Mouse (Mus musculus) heart, embryonic 14.5 days (tissue): ENCODE measurements around the gene Ykt6. TPM values are rescaled to one million over a fixed set of nuclear protein-coding genes. Genes with fewer than 3 reads are reported as not detected.

ENCODE experiments used
- ATAC-seq: fragments of 200-750 bp; cut with Nextera tagmentation; 2 replicates; pipeline ENCODE4 v1.8.0; 2017; ENCODE audit warnings: low read depth, moderate TSS enrichment; ENCODE audit not compliant: insufficient number of reproducible peaks, insufficient read depth, low FRiP score
- H3K27ac ChIP-seq, 2 experiments: fragments of 200-500 bp in 1 of 2; fragments of 300-500 bp in 1 of 2; sonication (generic) in 1 of 2; replicated peaks in 1 of 2; 2 replicates each; pipeline ENCODE4 v1.5.1; 2012 to 2014; ENCODE audit warnings: low read depth in 2 of 2, low read length in 2 of 2, control low read depth in 1 of 2, mild to moderate bottlenecking in 1 of 2, mixed read lengths in 1 of 2; ENCODE audit not compliant: control insufficient read depth in 1 of 2, insufficient read depth in 1 of 2
- H3K27me3 ChIP-seq: fragments of 300-500 bp; sonication (generic); 2 replicates; pipeline ENCODE4 v1.6.1; 2014; ENCODE audit warnings: mild to moderate bottlenecking, low read length, control low read depth; ENCODE audit not compliant: control insufficient read depth, insufficient read depth
- H3K36me3 ChIP-seq: fragments of 300-500 bp; sonication (generic); 2 replicates; pipeline ENCODE4 v1.6.1; 2014; ENCODE audit warnings: mild to moderate bottlenecking, control low read depth, low read length, mixed read lengths; ENCODE audit not compliant: control insufficient read depth, insufficient read depth
- H3K4me1 ChIP-seq, 2 experiments: fragments of 200-500 bp in 1 of 2; fragments of 300-500 bp in 1 of 2; sonication (generic) in 1 of 2; 2 replicates each; pipeline ENCODE4 v1.6.1; 2012 to 2014; ENCODE audit warnings: low read length in 2 of 2, control low read depth in 1 of 2, mixed read lengths in 1 of 2; ENCODE audit not compliant: control insufficient read depth in 2 of 2, insufficient read depth in 2 of 2
- H3K4me2 ChIP-seq: fragments of 300-500 bp; sonication (generic); 2 replicates; pipeline ENCODE4 v1.6.1; 2014; ENCODE audit warnings: mild to moderate bottlenecking, low read length
- H3K4me3 ChIP-seq, 2 experiments: fragments of 200-500 bp in 1 of 2; fragments of 300-500 bp in 1 of 2; sonication (generic) in 1 of 2; 2 replicates each; pipeline ENCODE4 v1.5.1; 2012 to 2014; ENCODE audit warnings: low read length in 2 of 2, mild to moderate bottlenecking in 2 of 2, control low read depth in 1 of 2, low read depth in 1 of 2, moderate library complexity in 1 of 2; ENCODE audit not compliant: control insufficient read depth in 1 of 2, insufficient read depth in 1 of 2
- H3K9ac ChIP-seq: fragments of 300-500 bp; sonication (generic); 2 replicates; pipeline ENCODE4 v1.6.1; 2014; ENCODE audit warnings: mild to moderate bottlenecking, low read length
- H3K9me3 ChIP-seq: fragments of 300-500 bp; sonication (generic); 2 replicates; pipeline ENCODE4 v1.6.1; 2016; ENCODE audit warnings: low read length, control low read depth; ENCODE audit not compliant: control insufficient read depth
- WGBS: fragments of 180-500 bp; shearing (Covaris S2); extraction: QIAGEN DNeasy Blood & Tissue Kit; methylation state at CpG from one replicate; pipeline ENCODE4 v1.1.7; 2014; 5-methylcytosine and 5-hydroxymethylcytosine counted together
- polyA plus RNA-seq: library from polyadenylated mRNA; unstranded; fragments of >200 nt; fragmentation: Nextera tagmentation; extraction: Ambion mirVana; gene quantifications from 2 replicates; pipeline ENCODE4 v1.2.1, GENCODE M21; 2014

Ykt6 gene
- 17.8 and 19.1 TPM in 2 replicates for polyA plus RNA-seq

GRCm38 (mm10) chr11:5955546-5956276, at the start of gene Ykt6:
TSS of gene Ykt6 (plus strand) at chr11:5955693.
- peaks cover 16% of the 10 kb centered on the region for H3K36me3 ChIP-seq
- peak; percentile 89 for ATAC-seq

GRCm38 (mm10) chr11:5905778-5906518, 49.5 kb upstream of the Ykt6 start:
- no peak overlapping the region for H3K9ac ChIP-seq
- no peak for ATAC-seq
- 78% methylated on average over 10 of the region's 10 CpGs for WGBS

More at GRCm38 (mm10) chr11:5955546-5956276, at the start of gene Ykt6:
- peaks cover 9 to 40% of the 10 kb centered on the region in 2 experiments for H3K4me1 ChIP-seq
- peak within 1 kb of the TSS; percentile 76 to 99 for H3K4me3 ChIP-seq
- WGBS, result under 1% methylated on average over 71 of the region's 71 CpGs
- peak within 1 kb of the TSS; percentile 98 for H3K9ac ChIP-seq
- H3K4me2 ChIP-seq, result peak within 1 kb of the TSS; percentile 84
- H3K27ac ChIP-seq, result peak within 1 kb of the TSS; percentile 81 to 90
- no peaks in the 10 kb centered on the region for H3K27me3 ChIP-seq
- H3K9me3 ChIP-seq, result no peaks in the 10 kb centered on the region

GRCm38 (mm10) chr11:5907096-5907495, 48.4 kb upstream of the Ykt6 start:
- Histone ChIP-seq H3K27ac (no peak overlapping the region), H3K9me3 (no peaks in the 10 kb centered on the region), H3K4me2 (no peak overlapping the region), H3K27me3 (peaks cover 10% of the 10 kb centered on the region; the same call in 1 of the 2 replicates), H3K4me3 (no peak overlapping the region), H3K4me1 (peaks cover 3 to 4% of the 10 kb centered on the region in 2 experiments; a peak in 2 of 4 replicates), H3K9ac (no peak overlapping the region), H3K36me3 (no peaks in the 10 kb centered on the region)
- 72% methylated on average over 5 of the region's 5 CpGs for WGBS
- no peak for ATAC-seq

More at GRCm38 (mm10) chr11:5905778-5906518, 49.5 kb upstream of the Ykt6 start:
- Histone ChIP-seq H3K27ac (no peak overlapping the region), H3K4me2 (no peak overlapping the region), H3K4me1 (peaks cover 13 to 14% of the 10 kb centered on the region in 2 experiments), H3K9me3 (no peaks in the 10 kb centered on the region), H3K27me3 (peaks cover 10% of the 10 kb centered on the region; the same call in 1 of the 2 replicates), H3K36me3 (no peaks in the 10 kb centered on the region), H3K4me3 (no peak overlapping the region)

GRCm38 (mm10) chr11:5908642-5909041, 46.9 kb upstream of the Ykt6 start:
- no peaks in the 10 kb centered on the region; the same call in 1 of the 2 replicates for H3K27me3 ChIP-seq
- H3K9ac ChIP-seq, result no peak overlapping the region
- 77% methylated on average over 4 of the region's 4 CpGs for WGBS
- no peak overlapping the region for H3K27ac ChIP-seq
- H3K36me3 ChIP-seq, result no peaks in the 10 kb centered on the region
- no peak for ATAC-seq
- H3K4me1 ChIP-seq, result peaks cover 0 to 7% of the 10 kb centered on the region in 2 experiments; a peak in 1 of 4 replicates
- no peak overlapping the region for H3K4me3 ChIP-seq
- H3K9me3 ChIP-seq, result no peaks in the 10 kb centered on the region
- H3K4me2 ChIP-seq, result no peak overlapping the region

GRCm38 (mm10) chr11:5912635-5913034, 42.9 kb upstream of the Ykt6 start:
- no peaks in the 10 kb centered on the region for H3K9me3 ChIP-seq
- H3K4me1 ChIP-seq, result peaks cover 10 to 19% of the 10 kb centered on the region in 2 experiments
- no peak overlapping the region for H3K4me3 ChIP-seq
- ATAC-seq, result peak; percentile 45; the same call in 1 of the 2 replicates
- no peak overlapping the region for H3K9ac ChIP-seq
- no peak overlapping the region for H3K27ac ChIP-seq
- WGBS, result 16% methylated on average over 5 of the region's 5 CpGs
- no peaks in the 10 kb centered on the region for H3K36me3 ChIP-seq
- H3K27me3 ChIP-seq, result no peaks in the 10 kb centered on the region
- no peak overlapping the region for H3K4me2 ChIP-seq

GRCm38 (mm10) chr11:5913256-5913655, 42.2 kb upstream of the Ykt6 start:
- peak overlapping the region; percentile 1; the same call in 1 of the 2 replicates for H3K9ac ChIP-seq
- no peak for ATAC-seq
- 44% methylated on average over 8 of the region's 8 CpGs for WGBS

GRCm38 (mm10) chr11:5913936-5914335, 41.6 kb upstream of the Ykt6 start:
- H3K27ac ChIP-seq, result no peak overlapping the region
- 79% methylated on average over 4 of the region's 4 CpGs for WGBS
- no peak for ATAC-seq
- H3K36me3 ChIP-seq, result no peaks in the 10 kb centered on the region
- no peak overlapping the region for H3K4me2 ChIP-seq
- H3K9ac ChIP-seq, result no peak overlapping the region
- no peak overlapping the region for H3K4me3 ChIP-seq
- H3K4me1 ChIP-seq, result peaks cover 10 to 19% of the 10 kb centered on the region in 2 experiments
- no peaks in the 10 kb centered on the region for H3K9me3 ChIP-seq
- H3K27me3 ChIP-seq, result no peaks in the 10 kb centered on the region

More at GRCm38 (mm10) chr11:5913256-5913655, 42.2 kb upstream of the Ykt6 start:
- H3K36me3 ChIP-seq, result no peaks in the 10 kb centered on the region
- H3K4me1 ChIP-seq, result peaks cover 10 to 19% of the 10 kb centered on the region in 2 experiments
- H3K27me3 ChIP-seq, result no peaks in the 10 kb centered on the region
- H3K4me3 ChIP-seq, result no peak overlapping the region
- H3K9me3 ChIP-seq, result no peaks in the 10 kb centered on the region
- H3K4me2 ChIP-seq, result no peak overlapping the region
- H3K27ac ChIP-seq, result no peak overlapping the region
